Mouse (Mus musculus) heart, adult 2 months (tissue): ENCODE measurements around the gene Vps33b. TPM values are rescaled to one million over a fixed set of nuclear protein-coding genes. Genes with fewer than 3 reads are reported as not detected.
A peak's percentile ranks its signal among the peaks of the same experiment; 100 is the strongest.

ENCODE experiments used
- DNase-seq, 2 experiments: peaks; one replicate each; pipeline ENCODE4 v3.0.0; 2021
- H3K27ac ChIP-seq: fragments of 200-600 bp; 2 replicates; pipeline ENCODE4 v1.8.1; 2022
- H3K27me3 ChIP-seq: fragments of 200-500 bp; 2 replicates; pipeline ENCODE4 v1.6.1; 2012; ENCODE audit warnings: mild to moderate bottlenecking, low read length, inconsistent platforms, mixed read lengths; ENCODE audit not compliant: control insufficient read depth, insufficient read depth
- H3K36me3 ChIP-seq: fragments of 200-500 bp; 2 replicates; pipeline ENCODE4 v1.6.1; 2012; ENCODE audit warnings: low read length, inconsistent platforms; ENCODE audit not compliant: control insufficient read depth, insufficient read depth
- H3K4me1 ChIP-seq: fragments of 200-500 bp; 2 replicates; pipeline ENCODE4 v1.6.1; 2011; ENCODE audit warnings: low read length; ENCODE audit not compliant: control insufficient read depth, insufficient read depth
- H3K4me3 ChIP-seq: fragments of 200-600 bp; 2 replicates; pipeline ENCODE4 v1.8.1; 2022
- H3K79me2 ChIP-seq: fragments of 200-500 bp; replicated peaks from 2 replicates; pipeline ENCODE4 v1.6.1; 2012; ENCODE audit warnings: mild to moderate bottlenecking, inconsistent platforms, low read length, moderate library complexity, mixed read lengths; ENCODE audit not compliant: control insufficient read depth, insufficient read depth
- H3K9ac ChIP-seq: fragments of 200-500 bp; 2 replicates; pipeline ENCODE4 v1.6.1; 2012; ENCODE audit warnings: low read depth, mild to moderate bottlenecking, control low read depth, inconsistent platforms, low read length, mixed read lengths
- CTCF ChIP-seq: fragments of 200-600 bp; IDR thresholded peaks from 2 replicates; pipeline ENCODE4 v1.8.1; 2022; ENCODE audit warnings: antibody characterized with exemption, mild to moderate bottlenecking, moderate library complexity
- EP300 ChIP-seq: fragments of 200-500 bp; IDR thresholded peaks from 2 replicates; pipeline ENCODE4 v1.6.1; 2011; ENCODE audit warnings: low read depth, low read length, control low read depth; ENCODE audit not compliant: insufficient read depth
- POLR2A ChIP-seq: fragments of 200-500 bp; IDR thresholded peaks from 2 replicates; pipeline ENCODE4 v1.6.1; 2011; ENCODE audit warnings: mild to moderate bottlenecking, low read depth, low read length, control low read depth; ENCODE audit not compliant: insufficient read depth
- WGBS: fragments of 180-500 bp; shearing (Covaris S2); methylation state at CpG from one replicate; pipeline ENCODE4 v1.1.7; 2018; 5-methylcytosine and 5-hydroxymethylcytosine counted together
- intact Hi-C: fragments of 180-260 bp; cut with DNase I; formaldehyde crosslinking; loops from one replicate; pipeline ENCODE4 v1.15.1; 2025
- polyA plus RNA-seq: library from polyadenylated mRNA; depleted of rRNA; stranded (reverse); fragments of >200 nt; gene quantifications from 2 replicates; pipeline ENCODE4 v1.2.3, GENCODE M21; 2012
- total RNA-seq, 2 experiments: library from RNA; stranded (reverse); gene quantifications; 2 replicates each; pipeline ENCODE4 v1.2.3; 2021

Vps33b gene
- total and polyA plus RNA-seq, 3 experiments: 5.1 to 6.2 (median 6.1) TPM

DNA sequence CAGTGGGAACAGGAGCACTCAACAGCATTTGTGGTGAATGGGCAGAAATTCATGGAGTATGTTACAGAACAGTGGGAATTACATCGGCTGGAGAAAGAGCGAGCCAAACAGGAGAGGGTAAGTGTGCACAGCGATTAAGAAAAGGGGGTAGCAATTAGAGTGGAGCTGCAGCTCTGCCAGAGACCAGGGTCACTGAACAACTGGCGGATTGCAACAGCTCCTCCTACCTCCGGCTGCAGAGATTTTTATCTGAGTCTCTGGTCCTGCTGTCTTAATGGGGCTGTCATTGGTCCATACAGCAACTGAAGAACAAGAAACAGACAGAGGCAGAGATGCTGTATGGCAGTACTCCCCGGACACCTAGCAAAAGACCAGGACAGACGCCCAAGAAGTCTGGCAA lies 41.3 kb downstream of the Vps33b start:
- DNase-seq: no peak
- Histone ChIP-seq H3K9ac (no peak overlapping the region), H3K79me2 (no peaks in the 10 kb centered on the region), H3K4me1 (no peaks in the 10 kb centered on the region), H3K4me3 (no peak overlapping the region), H3K27ac (no peak overlapping the region), H3K27me3 (no peaks in the 10 kb centered on the region), H3K36me3 (no peaks in the 10 kb centered on the region)
- WGBS: 79% methylated on average over 7 of the region's 7 CpGs
- TF ChIP-seq EP300: no peak
- no peak for TF ChIP-seq CTCF
- no peak for TF ChIP-seq POLR2A
- intact Hi-C loops: no loop called here

DNA sequence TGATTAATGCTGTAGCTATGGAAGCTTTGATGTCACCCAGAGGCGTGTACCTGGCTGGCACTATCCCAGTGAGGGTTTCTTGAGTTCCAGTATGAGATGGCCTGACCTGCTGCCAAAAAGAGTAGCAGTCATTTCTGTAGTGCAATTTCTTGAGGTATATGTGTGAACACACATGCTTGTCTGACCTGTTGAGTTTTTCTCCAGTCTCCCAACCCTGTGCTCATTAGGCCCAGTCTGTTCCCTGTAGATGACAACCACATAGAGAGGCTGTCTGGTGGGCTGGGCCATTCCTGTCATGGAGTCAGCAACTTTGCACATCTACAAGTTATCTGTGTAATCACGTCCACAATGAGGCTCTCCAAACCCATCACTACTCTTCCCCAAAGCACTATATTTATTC lies 46.3 kb downstream of the Vps33b start:
- Histone ChIP-seq H3K9ac (no peak overlapping the region), H3K36me3 (no peaks in the 10 kb centered on the region), H3K27ac (no peak overlapping the region), H3K4me1 (no peaks in the 10 kb centered on the region), H3K27me3 (no peaks in the 10 kb centered on the region), H3K79me2 (no peaks in the 10 kb centered on the region), H3K4me3 (no peak overlapping the region)
- DNase-seq: no peak
- WGBS: 81% methylated on average over 2 of the region's 2 CpGs
- intact Hi-C loops: no loop called here
- TF ChIP-seq CTCF (no peak), EP300 (no peak), POLR2A (no peak)

GRCm38 (mm10) chr7:80317439-80318115 lies 48.1 kb downstream of the Vps33b start:
- WGBS: 64% methylated on average over 1 of the region's 1 CpGs
- H3K27me3 ChIP-seq: no peaks in the 10 kb centered on the region
- H3K27ac ChIP-seq: no peak overlapping the region
- no peak for DNase-seq
- TF ChIP-seq POLR2A (no peak), CTCF (no peak), EP300 (no peak)
- H3K9ac ChIP-seq: no peak overlapping the region
- no peaks in the 10 kb centered on the region for H3K79me2 ChIP-seq
- no peak overlapping the region for H3K4me3 ChIP-seq
- intact Hi-C loops: no loop called here
- H3K36me3 ChIP-seq: no peaks in the 10 kb centered on the region
- H3K4me1 ChIP-seq: no peaks in the 10 kb centered on the region

- no peak overlapping the region for H3K27ac ChIP-seq
- H3K9ac ChIP-seq: no peak overlapping the region
- intact Hi-C loops: no loop called here
Observed at GRCm38 (mm10) chr7:80318670-80319069, 49.2 kb downstream of the Vps33b start.

DNA sequence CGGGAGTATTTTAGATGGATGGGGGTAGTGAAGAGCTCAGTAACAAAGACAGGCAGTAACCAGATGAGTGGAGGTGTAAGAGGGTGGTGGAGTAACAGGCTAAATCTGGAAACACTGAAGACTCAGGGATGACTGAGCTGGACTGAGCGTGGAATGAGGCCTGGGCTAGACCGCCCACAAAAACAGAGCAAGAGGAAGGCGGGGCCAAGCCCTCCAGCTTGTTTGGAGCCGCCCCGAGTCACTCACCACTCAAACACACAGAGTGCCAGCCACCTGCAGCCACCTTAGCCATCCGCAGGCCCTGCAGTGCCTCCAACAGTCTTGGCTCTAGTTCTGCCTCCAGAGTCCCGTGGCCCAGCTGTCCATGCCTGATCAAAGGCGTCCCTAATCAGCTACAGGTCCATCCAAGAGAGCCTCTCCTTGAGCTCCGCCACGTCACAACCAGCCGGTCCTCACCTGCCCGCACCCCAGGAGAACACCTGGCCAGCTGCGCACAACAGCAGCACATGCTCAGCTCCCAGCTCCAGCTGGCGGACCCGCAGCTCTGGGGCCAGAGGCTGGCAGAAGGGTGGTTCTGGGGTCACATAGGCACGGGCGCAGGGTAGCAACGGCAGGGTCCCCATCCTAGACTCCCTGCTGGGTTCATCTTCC lies 50.5 kb downstream of the Vps33b start:
- no peaks in the 10 kb centered on the region for H3K36me3 ChIP-seq
- no peaks in the 10 kb centered on the region for H3K27me3 ChIP-seq
- WGBS: 84% methylated on average over 19 of the region's 19 CpGs
- no peaks in the 10 kb centered on the region for H3K79me2 ChIP-seq
- no peak overlapping the region for H3K27ac ChIP-seq
- DNase-seq: no peak
- intact Hi-C loops: no loop called here
- H3K4me3 ChIP-seq: no peak overlapping the region
- no peak overlapping the region for H3K9ac ChIP-seq
- TF ChIP-seq POLR2A: no peak
- TF ChIP-seq EP300: no peak
- TF ChIP-seq CTCF: no peak
- H3K4me1 ChIP-seq: peaks cover 3% of the 10 kb centered on the region; the same call in 1 of the 2 replicates

More at GRCm38 (mm10) chr7:80318670-80319069, 49.2 kb downstream of the Vps33b start:
- WGBS: 88% methylated on average over 4 of the region's 4 CpGs
- no peaks in the 10 kb centered on the region for H3K79me2 ChIP-seq
- H3K4me3 ChIP-seq: no peak overlapping the region
- peaks cover 3% of the 10 kb centered on the region; the same call in 1 of the 2 replicates for H3K4me1 ChIP-seq
- no peak for DNase-seq
- H3K27me3 ChIP-seq: no peaks in the 10 kb centered on the region
- no peaks in the 10 kb centered on the region for H3K36me3 ChIP-seq
- TF ChIP-seq EP300 (no peak), POLR2A (no peak), CTCF (no peak)

- peak overlapping the region; percentile 64 for H3K4me3 ChIP-seq
- H3K79me2 ChIP-seq: no peaks in the 10 kb centered on the region
- no peaks in the 10 kb centered on the region for H3K36me3 ChIP-seq
- intact Hi-C loops: loop anchor here (1.0 kb wide), 1 partner anchor 29 kb away; the partner anchor contains the start of gene Prc1
- peak overlapping the region; percentile 99 for H3K27ac ChIP-seq
- peak overlapping the region; percentile 79 for H3K9ac ChIP-seq
- TF ChIP-seq EP300 (no peak), POLR2A (no peak), CTCF (no peak)
- DNase-seq: no peak
- H3K27me3 ChIP-seq: no peaks in the 10 kb centered on the region
- peaks cover 3% of the 10 kb centered on the region; the same call in 1 of the 2 replicates for H3K4me1 ChIP-seq
- WGBS: 22% methylated on average over 8 of the region's 8 CpGs
Observed at GRCm38 (mm10) chr7:80323336-80323735, 53.9 kb downstream of the Vps33b start.
